Mouse (Mus musculus) stomach, embryonic 14.5 days (tissue): ENCODE results near the gene Nenf. TPM values are rescaled to one million over a fixed set of nuclear protein-coding genes. Genes with fewer than 3 reads are reported as not detected.

Experiments used
- ATAC-seq: fragments of 200-750 bp; cut with Nextera tagmentation; 2 replicates; pipeline ENCODE4 v1.8.0; 2017; ENCODE audit warnings: low read depth, moderate TSS enrichment; ENCODE audit not compliant: insufficient number of reproducible peaks, insufficient read depth, low FRiP score
- H3K27ac ChIP-seq: fragments of 300-500 bp; sonication (generic); 2 replicates; pipeline ENCODE4 v1.5.1; 2014; ENCODE audit warnings: mild to moderate bottlenecking, low read length, moderate library complexity, mixed read lengths
- H3K27me3 ChIP-seq: fragments of 300-500 bp; sonication (generic); 2 replicates; pipeline ENCODE4 v1.6.1; 2014; ENCODE audit warnings: low read length, control low read depth, mixed read lengths; ENCODE audit not compliant: control insufficient read depth, insufficient read depth
- H3K36me3 ChIP-seq: fragments of 300-500 bp; sonication (generic); 2 replicates; pipeline ENCODE4 v1.6.1; 2014; ENCODE audit warnings: mild to moderate bottlenecking, control low read depth, low read length, moderate library complexity, mixed read lengths; ENCODE audit not compliant: control insufficient read depth, insufficient read depth
- H3K4me1 ChIP-seq: fragments of 300-500 bp; sonication (generic); 2 replicates; pipeline ENCODE4 v1.6.1; 2014; ENCODE audit warnings: low read length, control low read depth, mixed read lengths; ENCODE audit not compliant: control insufficient read depth, insufficient read depth
- H3K4me2 ChIP-seq: fragments of 300-500 bp; sonication (generic); replicated peaks from 2 replicates; pipeline ENCODE4 v1.6.1; 2014; ENCODE audit warnings: low read depth, low read length, control low read depth
- H3K4me3 ChIP-seq: fragments of 300-500 bp; sonication (generic); 2 replicates; pipeline ENCODE4 v1.5.1; 2014; ENCODE audit warnings: low read depth, low read length, control low read depth
- H3K9ac ChIP-seq: fragments of 300-500 bp; sonication (generic); replicated peaks from 2 replicates; pipeline ENCODE4 v1.6.1; 2014; ENCODE audit warnings: low read depth, mild to moderate bottlenecking, control low read depth, low read length, moderate library complexity, mixed read lengths
- H3K9me3 ChIP-seq: fragments of 300-500 bp; sonication (generic); 2 replicates; pipeline ENCODE4 v1.6.1; 2016; ENCODE audit warnings: low read depth, low read length, control low read depth; ENCODE audit not compliant: control insufficient read depth
- WGBS: fragments of 180-500 bp; shearing (Covaris S2); extraction: QIAGEN DNeasy Blood & Tissue Kit; methylation state at CpG from one replicate; pipeline ENCODE4 v1.1.7; 2014; 5-methylcytosine and 5-hydroxymethylcytosine counted together
- polyA plus RNA-seq: library from polyadenylated mRNA; unstranded; fragments of >200 nt; fragmentation: Nextera tagmentation; extraction: Ambion mirVana; gene quantifications from 2 replicates; pipeline ENCODE4 v1.2.1, GENCODE M21; 2014

Gene Nenf
- polyA plus RNA-seq, 1 experiment from 2014 or later, result 154 TPM

DNA sequence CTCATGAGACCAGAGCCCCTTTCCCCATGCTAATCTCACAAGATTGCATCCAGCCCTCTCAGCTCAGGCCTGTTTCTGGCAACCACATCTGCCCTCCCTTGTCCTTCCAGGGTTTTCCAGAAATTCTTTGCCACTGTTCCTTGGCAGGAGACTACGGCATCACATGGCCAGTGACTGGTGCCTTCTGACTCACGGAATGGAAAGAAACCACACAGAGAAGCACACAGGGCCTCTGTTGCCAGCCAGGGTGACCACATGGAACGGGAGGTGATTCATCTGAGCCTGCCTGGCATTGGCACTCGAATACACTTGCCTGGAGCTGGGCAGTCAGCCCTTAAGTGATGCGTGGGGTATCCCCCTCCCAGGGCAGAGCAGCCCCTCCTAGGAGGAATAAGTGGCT is 25.6 kb downstream of the Nenf start:
- no peak overlapping the region for H3K4me2 ChIP-seq
- ATAC-seq, result no peak
- 76% methylated on average over 5 of the region's 5 CpGs for WGBS
- H3K4me1 ChIP-seq, result no peaks in the 10 kb centered on the region
- H3K27ac ChIP-seq, result no peak overlapping the region
- no peak overlapping the region for H3K4me3 ChIP-seq
- no peaks in the 10 kb centered on the region for H3K9me3 ChIP-seq
- H3K36me3 ChIP-seq, result no peaks in the 10 kb centered on the region
- H3K9ac ChIP-seq, result no peak overlapping the region
- no peaks in the 10 kb centered on the region for H3K27me3 ChIP-seq

DNA sequence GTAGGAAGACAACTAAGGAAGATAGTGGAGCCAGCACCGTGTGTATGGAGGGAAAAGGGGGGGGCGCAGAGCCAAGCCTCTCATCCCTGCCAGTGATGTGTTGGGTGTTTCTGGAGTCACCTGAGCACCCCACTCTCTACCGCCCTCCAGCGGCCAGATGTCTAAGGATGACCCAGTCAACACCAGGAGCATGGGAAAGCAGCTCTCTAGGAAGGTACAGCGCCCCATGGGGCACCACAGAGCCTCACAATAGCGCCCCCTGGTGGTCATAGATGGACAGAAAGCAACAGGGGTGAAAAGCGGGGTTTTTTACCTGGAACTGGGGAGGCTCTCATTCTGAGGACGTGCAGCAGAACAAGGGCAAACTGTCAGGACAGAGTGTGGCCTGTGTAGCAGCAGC is 29.2 kb downstream of the Nenf start:
- no peak overlapping the region for H3K4me2 ChIP-seq
- WGBS, result 29% methylated on average over 8 of the region's 8 CpGs
- H3K4me3 ChIP-seq, result no peak overlapping the region
- no peak for ATAC-seq
- H3K27me3 ChIP-seq, result no peaks in the 10 kb centered on the region
- no peaks in the 10 kb centered on the region for H3K36me3 ChIP-seq
- no peaks in the 10 kb centered on the region for H3K9me3 ChIP-seq
- no peak overlapping the region for H3K27ac ChIP-seq
- no peaks in the 10 kb centered on the region for H3K4me1 ChIP-seq
- no peak overlapping the region for H3K9ac ChIP-seq

DNA sequence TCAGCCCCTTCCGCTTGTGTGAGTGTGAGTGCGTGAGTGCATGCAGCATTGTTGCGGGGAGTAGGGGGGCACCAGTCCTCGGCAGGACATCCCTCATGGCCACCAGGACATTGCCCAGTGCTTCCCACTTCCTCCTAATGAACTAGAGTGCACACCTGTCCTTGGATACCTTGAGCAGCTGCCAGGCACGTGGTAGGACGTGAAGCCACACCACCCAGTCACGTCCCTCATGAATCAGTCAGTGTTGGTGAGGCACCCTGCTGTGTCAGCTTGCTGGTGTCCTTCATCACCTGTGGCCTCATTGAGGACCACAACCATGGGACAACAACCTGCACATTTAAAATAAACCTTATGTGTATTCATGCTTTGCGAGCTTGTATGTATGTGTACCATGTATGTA is 33.5 kb downstream of the Nenf start:
- ATAC-seq, result no peak
- 84% methylated on average over 8 of the region's 8 CpGs for WGBS

DNA sequence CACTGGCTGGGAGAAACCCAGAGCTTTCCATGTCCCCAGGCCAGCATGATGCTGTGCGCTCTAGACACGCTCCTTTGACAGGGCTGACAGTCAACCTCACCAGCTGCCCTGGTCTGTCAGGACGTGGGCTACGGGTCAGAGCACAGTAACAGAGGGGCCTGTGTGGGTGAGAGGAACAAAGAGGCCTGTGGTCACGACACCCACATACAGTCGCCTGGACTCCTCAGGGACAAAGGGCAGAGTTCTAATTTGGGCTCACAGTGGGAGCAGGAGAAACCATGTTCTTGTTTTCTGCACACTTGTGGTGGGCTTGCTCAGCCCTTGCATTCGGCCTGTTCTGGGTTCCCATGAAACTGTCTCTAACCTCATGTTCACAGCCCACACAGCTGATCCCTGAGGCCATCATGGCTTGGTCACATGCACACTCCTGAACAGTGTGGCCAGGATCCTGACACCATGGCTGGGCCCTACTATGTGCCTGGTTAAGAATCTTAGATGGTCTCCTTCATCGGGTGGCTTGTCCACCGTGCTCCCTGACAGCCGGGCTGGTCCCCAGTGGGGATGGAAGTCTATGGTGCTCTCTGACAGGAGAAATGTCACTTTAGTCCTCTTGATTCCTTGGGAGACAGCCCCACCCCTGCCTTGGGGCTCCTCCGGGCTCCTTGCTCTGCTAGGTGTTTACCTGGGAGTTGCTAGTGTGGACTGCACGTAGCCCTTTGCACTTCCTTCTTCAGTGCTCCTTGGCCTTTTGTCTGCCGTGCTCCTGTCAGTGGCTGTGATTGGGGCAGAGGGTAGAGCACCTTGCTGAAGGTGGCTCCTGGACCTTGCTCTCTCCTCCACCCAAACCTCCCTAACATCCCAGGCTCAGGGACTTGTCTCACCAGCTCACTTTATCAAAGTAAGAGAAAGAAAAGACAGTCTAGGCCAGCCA is 34.6 kb downstream of the Nenf start:
- WGBS, result 75% methylated on average over 13 of the region's 13 CpGs
- Histone ChIP-seq H3K4me3 (no peak overlapping the region), H3K4me2 (no peak overlapping the region), H3K27me3 (no peaks in the 10 kb centered on the region), H3K36me3 (no peaks in the 10 kb centered on the region), H3K9ac (no peak overlapping the region), H3K27ac (peak overlapping the region; percentile 15; the same call in 1 of the 2 replicates), H3K4me1 (0 out of 2 replicates have a peak, but pooled peaks cover 5% of the 10 kb centered on the region), H3K9me3 (no peaks in the 10 kb centered on the region)
- peak; percentile 75 for ATAC-seq

More for the DNA sequence above, 33.5 kb downstream of the Nenf start:
- no peaks in the 10 kb centered on the region for H3K9me3 ChIP-seq
- no peaks in the 10 kb centered on the region for H3K36me3 ChIP-seq
- no peaks in the 10 kb centered on the region for H3K27me3 ChIP-seq
- no peak overlapping the region for H3K4me2 ChIP-seq
- H3K27ac ChIP-seq, result no peak overlapping the region
- H3K9ac ChIP-seq, result no peak overlapping the region
- H3K4me1 ChIP-seq, result 0 out of 2 replicates have a peak, but pooled peaks cover 5% of the 10 kb centered on the region
- H3K4me3 ChIP-seq, result no peak overlapping the region

DNA sequence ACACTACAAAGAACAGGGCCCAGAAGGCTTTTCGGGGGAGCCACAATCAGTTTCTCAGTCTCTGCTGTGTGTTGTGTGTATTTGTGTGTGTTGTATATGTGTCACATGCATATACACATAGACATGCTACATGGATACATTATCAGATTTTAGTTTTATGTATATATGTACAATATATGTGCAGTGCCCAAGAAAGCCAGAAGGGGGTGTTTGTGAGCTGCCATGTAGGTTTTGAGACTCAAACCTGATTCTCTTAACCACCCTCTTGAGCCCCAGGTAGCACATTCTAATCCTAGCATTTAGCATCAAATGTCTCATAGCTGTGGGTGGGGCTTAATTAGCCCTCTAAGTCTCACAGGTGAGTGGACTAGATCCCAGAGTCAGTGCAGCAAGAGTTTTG is 35.7 kb downstream of the Nenf start:
- Histone ChIP-seq H3K27ac (no peak overlapping the region), H3K4me3 (no peak overlapping the region), H3K4me2 (no peak overlapping the region), H3K9ac (no peak overlapping the region), H3K4me1 (0 out of 2 replicates have a peak, but pooled peaks cover 5% of the 10 kb centered on the region), H3K27me3 (no peaks in the 10 kb centered on the region), H3K9me3 (no peaks in the 10 kb centered on the region), H3K36me3 (no peaks in the 10 kb centered on the region)
- ATAC-seq, result no peak
- 90% methylated on average over 1 of the region's 1 CpGs for WGBS

DNA sequence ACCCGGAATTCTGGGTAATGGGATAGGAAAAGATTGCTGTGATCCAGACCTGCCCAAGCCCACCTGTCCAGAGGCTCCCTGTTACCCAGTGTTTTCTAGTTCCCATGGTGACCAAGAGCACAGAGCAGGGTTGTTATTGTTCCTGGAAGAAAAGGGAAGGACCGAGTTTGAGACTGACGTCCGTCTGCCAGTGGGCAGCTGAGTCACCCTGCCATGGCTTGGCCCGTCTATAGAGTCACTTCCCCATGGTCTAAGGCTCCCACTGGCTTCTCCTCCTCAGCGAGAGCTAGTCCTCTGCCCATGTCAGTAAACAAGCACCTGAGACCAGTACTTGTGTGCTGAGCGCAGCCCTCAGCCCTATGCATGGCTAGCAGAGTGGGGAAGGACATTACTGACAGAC is 36.8 kb downstream of the Nenf start:
- Histone ChIP-seq H3K9ac (no peak overlapping the region), H3K27me3 (no peaks in the 10 kb centered on the region), H3K4me3 (no peak overlapping the region), H3K27ac (no peak overlapping the region), H3K4me1 (0 out of 2 replicates have a peak, but pooled peaks cover 5% of the 10 kb centered on the region), H3K9me3 (no peaks in the 10 kb centered on the region), H3K36me3 (no peaks in the 10 kb centered on the region), H3K4me2 (no peak overlapping the region)
- WGBS, result 64% methylated on average over 7 of the region's 7 CpGs
- ATAC-seq, result no peak

DNA sequence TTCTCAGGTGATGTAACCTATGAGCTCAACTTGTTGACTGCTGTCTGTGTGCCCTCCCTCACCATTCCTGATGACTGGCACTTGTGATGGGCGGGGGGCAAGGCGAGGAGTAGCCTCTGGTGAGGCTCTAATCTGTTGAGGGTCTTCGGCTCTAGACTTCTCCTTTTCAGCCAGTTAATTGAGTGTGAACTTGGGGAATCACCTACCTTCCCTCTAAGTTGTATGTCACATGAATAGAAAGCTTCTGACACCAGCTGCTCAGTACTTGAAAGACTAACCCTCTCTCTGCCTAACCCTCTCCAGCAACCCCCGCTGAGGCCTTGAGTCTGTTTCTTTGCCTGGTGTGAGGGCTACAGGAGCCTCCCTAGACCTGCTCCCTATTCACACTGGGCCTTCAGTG is 39.7 kb downstream of the Nenf start:
- H3K4me1 ChIP-seq, result 0 out of 2 replicates have a peak, but pooled peaks cover under 1% of the 10 kb centered on the region
- no peaks in the 10 kb centered on the region for H3K27me3 ChIP-seq
- no peak overlapping the region for H3K4me3 ChIP-seq
- no peak overlapping the region for H3K4me2 ChIP-seq
- H3K9me3 ChIP-seq, result no peaks in the 10 kb centered on the region
- no peak for ATAC-seq
- WGBS, result 82% methylated on average over 4 of the region's 4 CpGs
- H3K36me3 ChIP-seq, result no peaks in the 10 kb centered on the region
- H3K27ac ChIP-seq, result no peak overlapping the region
- H3K9ac ChIP-seq, result no peak overlapping the region

DNA sequence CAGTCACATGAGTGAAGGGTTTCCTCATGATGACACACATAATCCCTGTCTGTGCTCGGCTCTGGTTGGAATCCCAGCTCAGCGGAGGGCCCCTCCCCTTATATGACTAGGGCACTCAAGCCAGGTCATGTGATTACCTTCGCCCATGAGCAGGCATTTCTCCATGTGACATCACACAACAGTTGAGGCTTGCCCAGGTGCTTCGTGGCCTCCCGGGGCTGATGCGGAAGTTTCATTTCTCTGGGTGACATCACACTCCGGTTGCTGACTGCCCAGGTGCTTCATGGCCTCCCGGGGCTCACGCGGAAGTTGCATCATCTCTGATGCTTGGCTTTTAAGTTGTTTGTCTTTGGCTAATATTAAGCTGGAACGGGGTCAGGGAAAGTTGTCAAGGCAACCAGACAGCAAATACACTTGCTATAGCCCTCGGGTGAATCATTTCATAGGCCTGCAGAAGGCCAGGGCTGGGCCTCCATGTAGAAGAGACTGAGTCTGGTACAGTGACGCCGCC is 40.4 kb downstream of the Nenf start:
- H3K27me3 ChIP-seq, result no peaks in the 10 kb centered on the region
- ATAC-seq, result peak; percentile 70; the same call in 1 of the 2 replicates
- H3K27ac ChIP-seq, result no peak overlapping the region
- no peak overlapping the region for H3K9ac ChIP-seq
- no peak overlapping the region for H3K4me2 ChIP-seq
- no peaks in the 10 kb centered on the region for H3K36me3 ChIP-seq
- no peak overlapping the region for H3K4me3 ChIP-seq
- no peaks in the 10 kb centered on the region for H3K9me3 ChIP-seq
- H3K4me1 ChIP-seq, result no peaks in the 10 kb centered on the region
- 55% methylated on average over 14 of the region's 14 CpGs for WGBS
